Mouse (Mus musculus) megakaryocyte, embryonic 14.5 days (primary cell): ENCODE measurements around the gene Sytl4.

Experiments
- FLI1 ChIP-seq: IDR thresholded peaks from 2 replicates; pipeline ENCODE4 v1.6.1; 2012; ENCODE audit warnings: low read length, inconsistent platforms, mixed read lengths
- GATA1 ChIP-seq: IDR thresholded peaks from 3 replicates; pipeline ENCODE4 v1.6.1; 2012; ENCODE audit warnings: mixed read lengths, low read length, inconsistent platforms, borderline replicate concordance

GRCm38 (mm10) chrX:133908261-133908660, 73.4 kb downstream of the Sytl4 start, which contains the start of gene Srpx2:
- TF ChIP-seq GATA1, result no peak
- no peak for TF ChIP-seq FLI1
